Mouse (Mus musculus) heart, adult 18-20 months (tissue): Measurements from ENCODE around the gene Gzf1. TPM values are rescaled to one million over a fixed set of nuclear protein-coding genes. Genes with fewer than 3 reads are reported as not detected.

Experiments used
- DNase-seq, 2 experiments: peaks; one replicate each; pipeline ENCODE4 v3.0.0; 2021 to 2022; ENCODE audit warnings: mixed read lengths in 1 of 2
- total RNA-seq, 2 experiments: library from RNA; stranded (reverse); gene quantifications; 2 replicates each; pipeline ENCODE4 v1.2.3; 2021

Gene Gzf1
- total RNA-seq, 2 experiments from 2014 or later, result 26.2 to 29.3 TPM

GRCm38 (mm10) chr2:148698571-148698970 is 17.7 kb downstream of the Gzf1 start:
- no peak for DNase-seq

- peak in 1 of 2 experiments; percentile 18 for DNase-seq
These were observed 25.8 kb downstream of the Gzf1 start for GRCm38 (mm10) chr2:148706409-148707201.

- DNase-seq, result no peak
These were observed 26.3 kb downstream of the Gzf1 start for GRCm38 (mm10) chr2:148707202-148707530.

GRCm38 (mm10) chr2:148712326-148712725 is 31.5 kb downstream of the Gzf1 start:
- DNase-seq, result no peak

- DNase-seq, result no peak
These were observed 36.2 kb downstream of the Gzf1 start for GRCm38 (mm10) chr2:148717072-148717471.

GRCm38 (mm10) chr2:148719271-148719995 is 38.6 kb downstream of the Gzf1 start:
- no peak for DNase-seq

- peak; percentile 14 to 33 for DNase-seq
These were observed 50.9 kb downstream of the Gzf1 start for GRCm38 (mm10) chr2:148731614-148732326.

GRCm38 (mm10) chr2:148732327-148733000 is 51.6 kb downstream of the Gzf1 start, which contains the start of gene Napb:
TSS of gene Napb (minus strand) at chr2:148732467.
- peak; percentile 95 to 97 for DNase-seq

Other genes with a start within 250 kb of the Gzf1 start
- gene Cd93, start 237.5 kb upstream of the Gzf1 start, total RNA-seq, result 10 to 100 TPM; 31.2 to 41.1 TPM
- gene Nxt1, start 8.4 kb upstream of the Gzf1 start, total RNA-seq, result 1 to 10 TPM; 6.4 to 8.2 TPM
- gene Napb, start 51.4 kb downstream of the Gzf1 start, total RNA-seq, result 1 to 10 TPM; 1.1 to 1.4 TPM
- gene Cstl1, start 69.3 kb downstream of the Gzf1 start, total RNA-seq, result not detected
- gene Cst11, start 90.5 kb downstream of the Gzf1 start, total RNA-seq, result not detected
- gene 8030411F24Rik, start 101.0 kb downstream of the Gzf1 start, total RNA-seq, result not detected
- gene Cst12, start 108.3 kb downstream of the Gzf1 start, total RNA-seq, result under 1 TPM; 0.55 to 0.98 TPM
- not detected for gene Cst8, start 117.8 kb downstream of the Gzf1 start, total RNA-seq
- not detected for gene Cst13, start 139.1 kb downstream of the Gzf1 start, total RNA-seq
- gene Cst9, start 154.1 kb downstream of the Gzf1 start, total RNA-seq, result under 1 TPM; 0.82 to 0.90 TPM
- under 1 TPM in 1 of 2 experiments, not detected in 1; 0.72 TPM for gene 9230104L09Rik, start 184.0 kb downstream of the Gzf1 start, total RNA-seq
- 100 to 1,000 TPM; 907 to 950 TPM for gene Cst3, start 194.7 kb downstream of the Gzf1 start, total RNA-seq